Mouse (Mus musculus) frontal cortex, adult 2 months (tissue): ENCODE results near the gene Tmsb15b2. TPM values are rescaled to one million over a fixed set of nuclear protein-coding genes. Genes with fewer than 3 reads are reported as not detected.

Source experiments
- polyA plus RNA-seq: library from polyadenylated mRNA; depleted of rRNA; stranded (reverse); fragments of >200 nt; gene quantifications from 2 replicates; pipeline ENCODE4 v1.2.3, GENCODE M21; 2012; rRNA removed

The Tmsb15b2 gene
- polyA plus RNA-seq, 1 experiment, result 22.5 TPM

Other genes with a start within 250 kb of the Tmsb15b2 start
- 282 and 312 TPM in 2 replicates for gene Morf4l2, start 231.8 kb downstream of the Tmsb15b2 start, polyA plus RNA-seq
- gene Glra4, start 195.4 kb downstream of the Tmsb15b2 start, polyA plus RNA-seq, result 1.3 and 1.7 TPM in 2 replicates
- gene Plp1, start 152.8 kb downstream of the Tmsb15b2 start, polyA plus RNA-seq, result 853 and 972 TPM in 2 replicates
- 6.7 and 8.9 TPM in 2 replicates for gene Rab9b, start 106.7 kb downstream of the Tmsb15b2 start, polyA plus RNA-seq
- gene H2bfm, start 48.2 kb downstream of the Tmsb15b2 start, polyA plus RNA-seq, result not detected in 2 replicates
- gene Tmsb15l, start 1.4 kb upstream of the Tmsb15b2 start, polyA plus RNA-seq, result 5.9 and 9.5 TPM in 2 replicates
- gene Tmsb15b1, start 1.4 kb upstream of the Tmsb15b2 start, polyA plus RNA-seq, result 11.7 and 14.2 TPM in 2 replicates
- 205 and 258 TPM in 2 replicates for gene Zcchc18, start 17.7 kb upstream of the Tmsb15b2 start, polyA plus RNA-seq
- gene Slc25a53, start 62.8 kb upstream of the Tmsb15b2 start, polyA plus RNA-seq, result 22.3 and 28.7 TPM in 2 replicates
- 3.4 TPM in 2 replicates for gene Fam199x, start 74.1 kb upstream of the Tmsb15b2 start, polyA plus RNA-seq
- gene Esx1, start 146.6 kb upstream of the Tmsb15b2 start, polyA plus RNA-seq, result 0.06 TPM in 1 of 2 replicates, not detected in the other